Mouse (Mus musculus): ENCODE measurements at regions not wholly inside any gene's neighbourhood (a gene's known extent, or its start where the extent isn't known, plus 50 kb on each side); places are given as distances from the start of the nearest gene placed in this dataset.

DNA sequence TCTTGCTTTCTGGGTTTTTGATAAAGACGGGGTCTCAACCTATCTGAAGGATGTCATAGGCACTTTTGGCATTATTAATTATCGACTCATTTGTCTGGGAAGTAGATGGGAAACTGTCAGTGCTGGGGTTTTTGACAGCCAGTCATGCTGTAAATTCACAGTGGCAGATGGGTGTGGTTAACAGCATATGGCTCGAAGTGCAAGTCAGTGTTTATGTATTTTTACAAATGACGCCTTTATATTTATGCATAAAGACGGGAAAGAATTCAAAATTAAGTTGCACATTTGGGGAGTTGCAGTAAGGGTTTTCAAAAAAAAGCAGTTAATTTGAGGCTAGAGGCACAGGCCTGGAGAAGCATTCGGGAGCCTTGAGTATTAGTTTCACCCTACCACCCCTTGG, 206.8 kb upstream of the Cdh5 start:
- Histone ChIP-seq H3K4me2 (replicated peaks; ENCODE audit: low read depth) (no peak overlapping the region), H3K4me1 (replicated peaks; ENCODE audit: control insufficient read depth, insufficient read depth, low read length) (no peaks in the 10 kb centered on the region), H3K27ac (ENCODE audit: low read depth, low read length) (no peak overlapping the region), H3K9me3 (ENCODE audit: control insufficient read depth) (no peaks in the 10 kb centered on the region), H3K27me3 (replicated peaks; ENCODE audit: control insufficient read depth, insufficient read depth, low read length) (no peaks in the 10 kb centered on the region), H3K36me3 (ENCODE audit: control insufficient read depth, insufficient read depth) (no peaks in the 10 kb centered on the region), H3K9ac (ENCODE audit: low read depth, low read length) (no peak overlapping the region), H3K4me3 (ENCODE audit: low read depth, low read length) (no peak overlapping the region)
- TF ChIP-seq CTCF (IDR thresholded peaks at IDR 0.05; ENCODE audit: low read depth): no peak
- ATAC-seq: no peak
- 69% methylated on average over 6 of the region's 6 CpGs for WGBS

DNA sequence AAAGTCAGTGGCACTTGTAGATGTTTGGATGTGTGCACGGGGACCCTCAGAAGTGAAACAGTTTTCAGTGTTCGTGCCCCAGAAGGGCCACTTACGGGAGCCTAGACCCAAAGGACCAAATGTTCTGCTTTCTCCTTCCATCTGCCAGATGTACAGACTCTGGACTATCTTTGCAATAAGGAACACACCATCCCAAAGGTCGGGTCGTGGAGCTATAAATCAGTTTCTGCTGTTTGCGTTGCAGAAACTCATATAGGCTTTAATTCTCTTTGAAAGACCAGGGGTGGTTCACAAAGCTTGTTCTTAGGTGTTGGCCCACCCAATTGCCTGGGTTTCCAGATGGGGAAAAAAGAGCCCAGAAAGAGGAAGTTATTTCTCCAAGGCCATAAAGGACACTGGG, 206.3 kb upstream of the Cdh5 start:
- H3K36me3 ChIP-seq (ENCODE audit: control insufficient read depth, insufficient read depth): no peaks in the 10 kb centered on the region
- H3K4me2 ChIP-seq (replicated peaks; ENCODE audit: low read depth): no peak overlapping the region
- H3K27ac ChIP-seq (ENCODE audit: low read depth, low read length): no peak overlapping the region
- H3K27me3 ChIP-seq (replicated peaks; ENCODE audit: control insufficient read depth, insufficient read depth, low read length): no peaks in the 10 kb centered on the region
- no peaks in the 10 kb centered on the region for H3K4me1 ChIP-seq (replicated peaks; ENCODE audit: control insufficient read depth, insufficient read depth, low read length)
- TF ChIP-seq CTCF (IDR thresholded peaks at IDR 0.05; ENCODE audit: low read depth): no peak
- ATAC-seq: peak; percentile 47; the same call in 1 of the 2 replicates
- no peak overlapping the region for H3K4me3 ChIP-seq (ENCODE audit: low read depth, low read length)
- no peak overlapping the region for H3K9ac ChIP-seq (ENCODE audit: low read depth, low read length)
- no peaks in the 10 kb centered on the region for H3K9me3 ChIP-seq (ENCODE audit: control insufficient read depth)
- WGBS: 49% methylated on average over 6 of the region's 6 CpGs

- Histone ChIP-seq H3K4me2 (replicated peaks; ENCODE audit: low read depth) (no peak overlapping the region), H3K4me3 (ENCODE audit: low read depth, low read length) (no peak overlapping the region), H3K4me1 (replicated peaks; ENCODE audit: control insufficient read depth, insufficient read depth, low read length) (no peaks in the 10 kb centered on the region), H3K27ac (ENCODE audit: low read depth, low read length) (no peak overlapping the region), H3K9me3 (ENCODE audit: control insufficient read depth) (no peaks in the 10 kb centered on the region), H3K27me3 (replicated peaks; ENCODE audit: control insufficient read depth, insufficient read depth, low read length) (no peaks in the 10 kb centered on the region), H3K36me3 (ENCODE audit: control insufficient read depth, insufficient read depth) (no peaks in the 10 kb centered on the region), H3K9ac (ENCODE audit: low read depth, low read length) (no peak overlapping the region)
- 84% methylated on average over 7 of the region's 7 CpGs for WGBS
- TF ChIP-seq CTCF (IDR thresholded peaks at IDR 0.05; ENCODE audit: low read depth): no peak
- no peak for ATAC-seq
These were observed 204.0 kb upstream of the Cdh5 start for GRCm38 (mm10) chr8:103897463-103897862.

- ATAC-seq: no peak
- WGBS: 82% methylated on average over 1 of the region's 1 CpGs
- no peak overlapping the region for H3K4me2 ChIP-seq (replicated peaks; ENCODE audit: low read depth)
These were observed 198.9 kb upstream of the Cdh5 start for GRCm38 (mm10) chr8:103902516-103902915.

DNA sequence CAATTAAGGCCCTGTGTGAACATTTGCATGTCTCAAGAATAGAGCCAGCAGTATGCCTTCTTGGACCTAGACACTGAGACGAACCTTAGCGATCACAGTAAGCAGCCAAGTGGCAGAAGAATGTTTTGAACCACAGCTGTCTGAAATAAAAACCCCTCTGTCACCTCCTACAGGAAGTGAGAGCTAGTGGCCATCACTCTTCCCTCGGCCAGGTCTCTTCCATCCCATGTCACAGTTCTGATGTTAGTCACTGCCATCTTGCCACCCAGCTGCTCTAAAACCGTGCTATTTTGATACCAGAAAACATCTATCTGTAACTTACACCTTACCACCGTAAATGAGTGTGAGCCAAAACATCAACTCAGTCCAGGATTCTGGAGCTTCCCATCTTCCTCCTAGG, 197.8 kb upstream of the Cdh5 start:
- Histone ChIP-seq H3K27me3 (replicated peaks; ENCODE audit: control insufficient read depth, insufficient read depth, low read length) (no peaks in the 10 kb centered on the region), H3K4me1 (replicated peaks; ENCODE audit: control insufficient read depth, insufficient read depth, low read length) (no peaks in the 10 kb centered on the region), H3K27ac (ENCODE audit: low read depth, low read length) (no peak overlapping the region), H3K9me3 (ENCODE audit: control insufficient read depth) (no peaks in the 10 kb centered on the region), H3K36me3 (ENCODE audit: control insufficient read depth, insufficient read depth) (no peaks in the 10 kb centered on the region), H3K4me3 (ENCODE audit: low read depth, low read length) (no peak overlapping the region), H3K9ac (ENCODE audit: low read depth, low read length) (no peak overlapping the region), H3K4me2 (replicated peaks; ENCODE audit: low read depth) (no peak overlapping the region)
- 81% methylated on average over 5 of the region's 5 CpGs for WGBS
- TF ChIP-seq CTCF (IDR thresholded peaks at IDR 0.05; ENCODE audit: low read depth): no peak
- no peak for ATAC-seq

More at GRCm38 (mm10) chr8:103902516-103902915, 198.9 kb upstream of the Cdh5 start:
- H3K4me1 ChIP-seq (replicated peaks; ENCODE audit: control insufficient read depth, insufficient read depth, low read length): no peaks in the 10 kb centered on the region
- no peaks in the 10 kb centered on the region for H3K36me3 ChIP-seq (ENCODE audit: control insufficient read depth, insufficient read depth)
- no peaks in the 10 kb centered on the region for H3K27me3 ChIP-seq (replicated peaks; ENCODE audit: control insufficient read depth, insufficient read depth, low read length)
- no peak for TF ChIP-seq CTCF (IDR thresholded peaks at IDR 0.05; ENCODE audit: low read depth)
- no peak overlapping the region for H3K27ac ChIP-seq (ENCODE audit: low read depth, low read length)
- H3K9me3 ChIP-seq (ENCODE audit: control insufficient read depth): no peaks in the 10 kb centered on the region
- H3K9ac ChIP-seq (ENCODE audit: low read depth, low read length): no peak overlapping the region
- no peak overlapping the region for H3K4me3 ChIP-seq (ENCODE audit: low read depth, low read length)

GRCm38 (mm10) chr8:103907662-103908061, 193.8 kb upstream of the Cdh5 start:
- H3K9me3 ChIP-seq (ENCODE audit: control insufficient read depth): no peaks in the 10 kb centered on the region
- H3K27me3 ChIP-seq (replicated peaks; ENCODE audit: control insufficient read depth, insufficient read depth, low read length): no peaks in the 10 kb centered on the region
- H3K36me3 ChIP-seq (ENCODE audit: control insufficient read depth, insufficient read depth): no peaks in the 10 kb centered on the region
- H3K4me1 ChIP-seq (replicated peaks; ENCODE audit: control insufficient read depth, insufficient read depth, low read length): no peaks in the 10 kb centered on the region
- H3K9ac ChIP-seq (ENCODE audit: low read depth, low read length): no peak overlapping the region
- H3K4me2 ChIP-seq (replicated peaks; ENCODE audit: low read depth): no peak overlapping the region
- H3K4me3 ChIP-seq (ENCODE audit: low read depth, low read length): no peak overlapping the region
- no peak overlapping the region for H3K27ac ChIP-seq (ENCODE audit: low read depth, low read length)
- ATAC-seq: no peak
- 62% methylated on average over 4 of the region's 4 CpGs for WGBS
- TF ChIP-seq CTCF (IDR thresholded peaks at IDR 0.05; ENCODE audit: low read depth): no peak

All from intestine, postnatal 0 days (tissue).